Mouse (Mus musculus): Measurements from ENCODE around the gene Arhgap15.

Arhgap15 gene

GRCm38 (mm10) chr2:44111276-44111675 lies 362.7 kb downstream of the Arhgap15 start:
- DNase-seq (ENCODE audit: low spot score): no peak

- DNase-seq (ENCODE audit: low spot score): peak; percentile 14
These were observed 364.6 kb downstream of the Arhgap15 start for GRCm38 (mm10) chr2:44112990-44113798.

DNA sequence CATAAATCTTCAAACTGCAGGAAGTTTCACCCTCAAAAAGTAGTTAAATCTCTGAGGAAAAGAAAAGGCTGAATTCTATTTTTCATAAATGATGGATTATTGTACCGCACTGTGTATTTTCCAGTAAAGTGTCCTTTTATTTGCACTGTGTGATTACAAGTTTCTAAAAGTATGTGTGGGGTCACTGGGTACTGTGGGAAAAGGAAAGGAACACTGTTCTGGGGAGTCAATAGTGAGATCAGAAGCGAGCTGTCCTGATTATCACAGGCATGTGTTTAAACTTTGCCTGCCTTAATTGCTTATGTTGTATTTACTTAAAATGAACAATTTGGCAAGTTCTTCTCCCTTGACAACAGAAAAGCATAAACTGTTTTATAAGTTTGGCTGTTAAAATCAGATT lies 365.7 kb downstream of the Arhgap15 start:
- peak; percentile 23 for DNase-seq (ENCODE audit: low spot score)

DNA sequence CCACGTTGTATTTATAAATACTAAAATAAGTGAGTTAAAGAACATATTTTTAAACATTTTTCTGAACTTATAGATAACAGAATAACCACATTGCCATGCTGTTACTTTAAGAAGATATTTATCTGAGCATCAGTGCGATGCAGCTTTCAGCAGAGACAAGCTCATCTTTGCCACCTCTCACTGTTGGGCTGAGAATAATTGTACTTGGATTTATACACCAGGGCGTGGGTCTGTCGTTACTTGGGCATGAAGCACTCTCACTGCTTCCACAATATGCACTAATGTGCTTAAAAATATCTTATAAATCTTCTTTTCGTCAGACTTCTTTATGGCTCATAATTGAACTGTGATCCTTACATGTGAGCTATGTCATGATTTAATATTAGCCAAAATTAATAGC lies 372.5 kb downstream of the Arhgap15 start:
- DNase-seq (ENCODE audit: low spot score): no peak

GRCm38 (mm10) chr2:44123246-44123645 lies 374.6 kb downstream of the Arhgap15 start:
- no peak for DNase-seq (ENCODE audit: low spot score)

DNA sequence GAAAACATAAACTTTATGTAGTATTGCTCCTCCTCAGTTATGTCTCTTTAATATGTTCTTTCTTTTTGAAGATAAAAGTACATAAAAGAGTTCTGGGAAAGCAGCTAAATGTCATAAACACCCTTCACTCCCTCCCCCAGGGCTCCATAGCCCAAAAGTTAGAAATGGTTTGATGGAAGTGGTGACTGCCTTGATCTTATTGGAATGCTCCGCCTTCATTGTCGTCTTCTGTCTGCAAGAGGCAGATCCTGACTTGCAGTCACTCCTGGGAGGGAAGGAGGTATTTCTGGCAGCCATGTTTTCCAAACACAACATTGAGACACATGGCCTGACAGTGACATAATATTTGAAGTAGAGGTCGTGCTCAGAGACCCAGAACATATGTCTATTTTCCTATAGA lies 375.5 kb downstream of the Arhgap15 start:
- no peak for DNase-seq (ENCODE audit: low spot score)

GRCm38 (mm10) chr2:44124683-44125082 lies 376.1 kb downstream of the Arhgap15 start:
- DNase-seq (ENCODE audit: low spot score): no peak

DNA sequence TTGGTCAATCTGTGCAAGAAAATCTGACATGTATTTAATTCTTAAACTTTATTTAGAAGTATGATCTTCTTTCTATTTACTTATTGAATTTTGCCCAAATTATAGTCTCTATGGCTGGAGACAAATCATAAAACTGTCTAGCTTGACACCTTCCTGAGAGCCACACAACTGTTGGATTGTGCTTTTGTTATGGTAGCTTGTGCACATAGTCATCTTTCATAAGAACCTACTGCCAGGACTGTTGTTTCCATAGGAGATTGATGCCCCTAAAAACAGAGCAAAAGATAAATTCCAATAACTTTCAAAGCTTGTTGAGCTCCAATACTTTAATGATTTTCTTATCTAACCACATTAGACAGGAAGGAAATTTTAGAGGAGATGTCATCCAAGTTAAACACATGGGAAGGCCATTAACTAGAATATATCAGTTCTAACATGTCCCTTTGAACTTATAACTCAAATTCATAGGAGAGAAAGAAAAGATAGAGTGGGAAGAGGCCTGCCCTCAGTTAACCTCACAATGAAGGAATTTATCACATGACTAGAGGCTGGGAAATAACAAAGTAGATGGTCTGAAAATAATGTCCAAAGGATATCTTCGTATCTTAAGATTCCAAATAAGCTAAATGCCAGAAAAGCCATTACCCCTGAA lies 377.5 kb downstream of the Arhgap15 start:
- no peak for DNase-seq (ENCODE audit: low spot score)

GRCm38 (mm10) chr2:44129533-44129932 lies 380.9 kb downstream of the Arhgap15 start:
- DNase-seq (ENCODE audit: low spot score): no peak

GRCm38 (mm10) chr2:44131271-44131670 lies 382.6 kb downstream of the Arhgap15 start:
- DNase-seq (ENCODE audit: low spot score): no peak

- DNase-seq (ENCODE audit: low spot score): no peak
These were observed 386.2 kb downstream of the Arhgap15 start for GRCm38 (mm10) chr2:44134796-44135195.

DNA sequence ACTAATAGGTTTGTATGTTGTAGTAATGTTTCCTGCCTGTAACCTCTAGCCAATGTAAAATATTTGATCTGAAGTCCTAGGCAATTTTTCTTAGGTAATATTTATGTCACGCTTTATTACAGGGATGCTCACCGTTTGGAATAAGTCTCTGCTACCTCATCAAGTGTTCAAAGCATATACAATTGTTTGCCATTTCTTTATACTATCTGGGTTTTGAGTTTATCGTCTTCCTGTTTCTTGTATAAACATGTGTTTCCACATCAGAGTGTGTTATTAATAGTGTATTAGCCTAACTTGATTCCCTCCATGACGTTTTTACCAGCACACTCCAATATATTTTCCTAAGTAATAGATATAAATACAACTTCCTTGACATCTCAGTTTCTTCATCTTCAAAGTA lies 391.8 kb downstream of the Arhgap15 start:
- DNase-seq (ENCODE audit: low spot score): no peak

GRCm38 (mm10) chr2:44142152-44142551 lies 393.5 kb downstream of the Arhgap15 start:
- DNase-seq (ENCODE audit: low spot score): no peak

- DNase-seq (ENCODE audit: low spot score): no peak
These were observed 394.0 kb downstream of the Arhgap15 start for GRCm38 (mm10) chr2:44142611-44143010.

- DNase-seq (ENCODE audit: low spot score): peak; percentile 36
These were observed 397.7 kb downstream of the Arhgap15 start for GRCm38 (mm10) chr2:44146124-44146981.

- no peak for DNase-seq (ENCODE audit: low spot score)
These were observed 398.9 kb downstream of the Arhgap15 start for GRCm38 (mm10) chr2:44147486-44147885.

DNA sequence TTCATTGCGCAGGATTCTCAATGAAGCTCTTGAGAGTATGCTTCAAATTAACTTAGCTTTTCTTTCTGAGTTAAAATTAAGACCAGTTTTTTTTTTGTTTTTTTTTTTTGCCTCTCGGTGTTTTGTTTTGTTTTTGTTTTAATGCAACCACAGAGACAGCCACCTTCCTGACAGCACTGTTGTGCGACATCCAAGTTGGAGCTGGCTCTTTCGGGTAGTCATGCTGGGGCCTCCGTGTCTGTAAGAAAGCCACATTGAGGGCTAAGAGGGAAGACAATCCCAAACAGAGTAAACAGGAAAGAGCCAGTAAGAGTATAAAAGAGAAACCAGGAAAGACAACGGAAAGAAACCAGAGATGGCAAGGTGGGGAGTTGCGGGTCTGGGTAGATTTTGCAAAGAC lies 399.3 kb downstream of the Arhgap15 start:
- DNase-seq (ENCODE audit: low spot score): no peak

DNA sequence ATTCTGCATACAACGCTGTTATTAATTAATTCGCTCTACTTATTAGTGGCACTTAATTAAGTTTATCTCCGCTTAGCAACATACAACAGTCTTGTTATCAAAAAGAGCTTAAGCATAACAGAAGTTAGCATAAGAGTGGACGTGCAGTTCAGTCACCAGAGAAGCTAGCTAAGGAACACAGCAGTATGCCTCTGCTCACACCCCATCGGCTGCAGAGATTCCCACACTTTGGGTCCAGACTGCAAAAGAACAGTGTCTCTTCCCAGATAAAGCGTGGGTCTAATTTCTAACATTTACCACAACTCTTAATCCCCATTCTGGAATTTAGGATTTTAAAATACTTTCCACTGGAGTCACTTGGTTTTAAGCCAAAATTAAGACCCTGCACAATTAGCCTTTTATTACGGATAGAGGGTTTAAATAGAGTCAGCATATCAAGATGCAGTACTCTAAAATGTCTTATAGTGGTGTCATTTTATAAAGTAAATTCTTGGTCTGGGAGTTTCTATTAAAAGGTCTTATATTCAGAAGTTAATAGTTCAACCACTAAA lies 400.0 kb downstream of the Arhgap15 start:
- no peak for DNase-seq (ENCODE audit: low spot score)

- no peak for DNase-seq (ENCODE audit: low spot score)
These were observed 403.7 kb downstream of the Arhgap15 start for GRCm38 (mm10) chr2:44152301-44152700.

GRCm38 (mm10) chr2:44160358-44160757 lies 411.7 kb downstream of the Arhgap15 start:
- no peak for DNase-seq (ENCODE audit: low spot score)

- DNase-seq (ENCODE audit: low spot score): no peak
These were observed 417.2 kb downstream of the Arhgap15 start for GRCm38 (mm10) chr2:44165789-44166188.

DNA sequence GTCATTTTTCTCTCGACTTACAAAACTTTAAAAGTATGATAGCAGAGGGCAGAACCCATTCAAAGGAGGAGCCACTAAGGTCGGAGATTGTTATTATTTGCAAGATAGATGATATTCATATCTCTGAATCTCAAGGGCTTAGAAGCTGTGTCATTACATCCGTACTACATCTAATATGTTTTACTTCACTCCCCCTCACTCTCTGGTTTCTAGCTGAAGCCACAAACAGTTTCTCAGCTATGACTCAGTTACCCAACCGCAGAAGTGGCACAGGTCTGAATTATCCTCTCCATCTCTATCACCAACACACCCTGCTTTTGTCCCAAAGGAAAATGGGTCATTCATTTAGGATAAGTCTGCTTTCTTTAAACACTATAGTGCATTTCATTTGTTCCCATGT lies 418.1 kb downstream of the Arhgap15 start:
- no peak for DNase-seq (ENCODE audit: low spot score)
